Comparison of ENCODE assay signal across 23 mouse cellular contexts in the genomic region with DNA sequence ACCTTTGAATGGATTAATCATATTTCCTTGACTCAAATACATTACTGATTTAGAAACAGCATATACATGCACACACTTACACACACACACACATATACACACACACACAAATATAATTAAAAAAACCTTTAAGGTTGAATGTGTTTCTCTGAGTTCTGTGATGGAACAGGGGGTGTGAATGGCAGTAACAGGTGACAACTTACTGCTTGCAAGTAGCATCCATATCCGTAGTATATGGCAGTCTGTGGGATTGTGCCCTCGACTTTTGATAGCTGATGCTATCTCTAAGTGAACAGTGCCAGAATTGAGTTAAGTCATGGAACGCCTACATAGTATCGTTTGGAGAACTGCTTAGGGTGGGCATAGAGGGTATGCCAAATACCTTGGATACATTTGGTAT.
"Had no signal": no experiment of that assay in that cellular context is flagged by ENCODE, and none has a peak within 500 bp of the region (broad histone marks: within the 10 kb centered on the region; RNA-seq: fewer than 3 reads in every experiment).

No protein-coding gene starts in this region.

- H3K9ac ChIP-seq: heart, embryonic 12.5 days; hindbrain, embryonic 12.5 days; hindbrain, embryonic 14.5 days; intestine, embryonic 15.5 days; limb, embryonic 13.5 days; limb, embryonic 15.5 days; liver, embryonic 12.5 days; liver, embryonic 14.5 days had no signal

- H3K4me3 ChIP-seq: gastrocnemius, adult 2 months; heart, embryonic 10.5 days; heart, embryonic 12.5 days; hindbrain, embryonic 10.5 days; hindbrain, embryonic 12.5 days; intestine, embryonic 15.5 days; limb, embryonic 13.5 days; limb, embryonic 15.5 days; liver, embryonic 12.5 days had no signal

- H3K27ac ChIP-seq: hindbrain, embryonic 10.5 days; hindbrain, embryonic 12.5 days; intestine, embryonic 15.5 days; liver, embryonic 12.5 days; liver, embryonic 14.5 days had no signal

- ATAC-seq: hindbrain, embryonic 16.5 days; inflammation-experienced regulatory T-cells, adult 6 months; intestine, embryonic 15.5 days; intestine, postnatal 0 days; liver, embryonic 12.5 days had no signal

- DNase-seq: gastrocnemius, adult 2 months; gastrocnemius, postnatal 10 days; gastrocnemius, postnatal 25 days; heart, postnatal 10 days; heart, postnatal 4 days; kidney, adult 18-20 months; kidney, adult 8-10 months; kidney, postnatal 10 days; kidney, postnatal 25 days; left cerebral cortex, postnatal 4 days had no signal

- H3K27me3 ChIP-seq: heart, embryonic 12.5 days; hindbrain, embryonic 12.5 days; intestine, embryonic 15.5 days; limb, embryonic 13.5 days; limb, embryonic 15.5 days; liver, embryonic 12.5 days had no signal

- H3K9me3 ChIP-seq: heart, embryonic 10.5 days; heart, embryonic 12.5 days; hindbrain, embryonic 10.5 days; hindbrain, embryonic 12.5 days; intestine, embryonic 15.5 days; limb, embryonic 13.5 days; limb, embryonic 15.5 days; liver, embryonic 12.5 days had no signal

- H3K4me2 ChIP-seq: heart, embryonic 12.5 days; hindbrain, embryonic 12.5 days; hindbrain, embryonic 14.5 days; intestine, embryonic 15.5 days; limb, embryonic 13.5 days; limb, embryonic 15.5 days; liver, embryonic 12.5 days had no signal
